Mouse (Mus musculus) liver, postnatal 0 days (tissue): Measurements from ENCODE around the gene Plekhh1.

Experiments used
- CTCF ChIP-seq: sonication (generic); IDR thresholded peaks from 2 replicates; pipeline ENCODE4 v1.5.1; 2016; ENCODE audit warnings: antibody characterized with exemption, low read depth
- EP300 ChIP-seq: IDR thresholded peaks from 2 replicates; pipeline ENCODE4 v1.6.1; 2016; ENCODE audit warnings: antibody characterized with exemption, low read depth, mild to moderate bottlenecking

- TF ChIP-seq EP300 (no peak), CTCF (peak; percentile 79)
Observed at GRCm38 (mm10) chr12:79097106-79097752, 68.3 kb downstream of the Plekhh1 start.
